Mouse (Mus musculus) effector memory CD4-positive, alpha-beta T cell, adult 5 months (primary cell): Measurements from ENCODE around the gene Pdcl2. TPM values are rescaled to one million over a fixed set of nuclear protein-coding genes. Genes with fewer than 3 reads are reported as not detected.

Source experiments
- polyA plus RNA-seq: library from polyadenylated mRNA; unstranded; fragments of 100-300 nt; shearing (Covaris generic); gene quantifications from one replicate; pipeline ENCODE4 v1.2.1, GENCODE M21; 2017

The Pdcl2 gene
- not detected for polyA plus RNA-seq

DNA sequence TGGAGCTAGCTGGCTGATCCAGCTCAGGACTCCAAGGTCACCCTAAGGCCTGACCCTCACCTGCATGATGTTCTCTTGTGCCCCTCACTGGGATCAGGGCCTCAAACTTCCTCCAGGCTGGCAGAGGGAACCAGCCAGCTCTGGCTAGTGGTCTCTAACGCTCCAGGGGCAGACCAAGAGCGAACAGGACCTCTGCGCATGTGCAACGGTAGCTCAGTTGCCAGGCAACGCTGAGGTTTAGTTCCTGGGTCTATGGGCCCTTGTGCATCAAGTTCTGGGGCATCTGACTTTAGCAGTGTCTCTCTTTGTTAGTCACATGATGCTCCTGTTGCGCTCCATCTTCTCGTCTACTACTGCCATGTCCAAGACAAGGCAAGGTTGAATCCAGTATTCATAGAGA lies at the start of gene Pdcl2:
TSS of gene Pdcl2 (minus strand) at position 204 of the 400 bp plus-strand sequence.

DNA sequence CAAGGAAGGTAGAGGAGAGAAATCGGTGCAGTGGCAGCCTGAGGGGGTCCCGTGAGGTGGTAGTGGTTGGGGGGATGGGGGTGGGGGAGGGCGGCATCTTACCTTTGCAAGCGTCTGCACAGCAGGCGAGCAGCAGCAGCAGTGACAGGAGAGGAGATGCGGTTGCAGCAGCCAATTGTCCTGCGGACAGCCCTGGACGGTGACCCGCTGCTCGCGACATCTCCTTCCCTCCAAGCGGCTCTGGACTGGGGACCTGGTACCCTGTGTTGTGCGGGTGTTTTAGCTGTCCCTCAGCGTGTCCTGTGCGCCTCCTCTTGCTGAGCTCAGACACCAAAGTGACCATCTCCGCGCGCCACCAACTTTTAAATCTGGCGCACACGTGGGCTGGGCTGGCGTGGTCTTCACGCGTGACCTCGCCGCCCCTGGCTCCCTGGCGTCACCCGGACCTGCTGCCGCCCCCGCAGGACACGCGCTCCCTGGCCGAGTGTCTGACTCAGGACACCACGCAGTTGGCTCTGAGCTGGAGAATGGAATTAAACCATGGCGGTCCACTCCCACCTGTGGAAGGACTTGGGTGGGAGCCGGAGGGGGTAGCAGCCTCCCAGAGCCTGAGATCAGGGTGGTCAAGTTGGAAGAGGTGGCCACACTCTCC lies 32.6 kb upstream of the Pdcl2 start, which contains the start of gene Nmu:
TSS of gene Nmu (minus strand) at position 336 of the 652 bp plus-strand sequence.

DNA sequence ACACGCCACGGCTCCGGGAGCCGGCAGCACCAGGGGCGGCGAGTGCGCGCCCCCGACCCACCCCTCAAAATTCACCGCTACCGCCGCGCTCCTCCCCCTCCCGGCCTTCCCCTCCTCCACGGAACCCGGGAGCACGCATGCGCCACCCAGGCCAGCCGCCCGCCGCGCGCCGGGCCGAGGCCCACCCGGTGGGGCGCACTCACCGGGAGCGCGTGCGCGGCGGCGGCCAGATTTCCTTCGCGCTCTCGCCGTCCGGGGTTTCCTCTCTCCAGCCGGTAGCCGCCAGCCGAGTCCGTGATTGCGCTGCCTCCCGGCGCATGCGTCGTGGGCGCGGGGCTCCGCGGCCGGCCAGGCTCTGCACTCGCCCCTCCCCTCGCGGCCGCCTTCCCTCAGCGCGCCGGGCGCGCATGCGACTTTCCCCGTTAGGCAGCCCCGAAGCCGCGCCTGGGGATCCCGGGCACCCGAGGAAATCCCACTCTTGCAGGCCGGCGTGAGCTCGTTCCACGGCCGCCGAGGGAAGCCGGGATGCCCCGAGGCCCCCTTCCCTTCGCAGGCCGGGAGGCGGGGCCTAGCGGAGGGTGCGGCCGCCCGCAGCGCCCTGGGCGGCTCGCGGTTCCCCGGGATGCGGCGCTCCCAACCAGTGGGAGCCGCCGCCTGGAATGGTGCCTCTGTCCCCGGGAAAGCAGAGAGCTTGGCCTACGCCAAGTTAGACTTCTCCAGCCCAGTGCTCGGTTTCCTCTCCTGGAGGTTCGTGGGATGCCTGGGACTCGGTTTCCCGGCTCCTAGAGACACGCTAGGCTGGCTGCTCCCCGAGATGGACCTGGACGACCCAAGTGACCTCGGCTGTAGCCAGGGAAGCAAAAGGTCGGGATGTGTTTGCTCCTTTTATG lies 26.3 kb downstream of the Pdcl2 start, which contains the start of gene Clock:
TSS of gene Clock (minus strand) at position 341 of the 890 bp plus-strand sequence.

Other genes starting within 250 kb of the Pdcl2 start
- gene Srd5a3, start 190.9 kb downstream of the Pdcl2 start, polyA plus RNA-seq: 25.1 TPM
- gene Tmem165, start 147.3 kb downstream of the Pdcl2 start, polyA plus RNA-seq: 48.0 TPM
- 23.6 TPM for gene Clock, start 26.4 kb downstream of the Pdcl2 start, polyA plus RNA-seq
- not detected for gene Nmu, start 32.6 kb upstream of the Pdcl2 start, polyA plus RNA-seq
- not detected for gene Gm7271, start 152.9 kb upstream of the Pdcl2 start, polyA plus RNA-seq
- 29.7 TPM for gene Exoc1, start 198.2 kb upstream of the Pdcl2 start, polyA plus RNA-seq